Mouse (Mus musculus) liver, embryonic 14.5 days (tissue): Measurements from ENCODE around the gene Zfyve19. TPM values are rescaled to one million over a fixed set of nuclear protein-coding genes. Genes with fewer than 3 reads are reported as not detected.

Experiments
- ATAC-seq: fragments of 200-750 bp; cut with Nextera tagmentation; 2 replicates; pipeline ENCODE4 v1.8.0; 2017; ENCODE audit warnings: moderate number of reproducible peaks, mild to moderate bottlenecking, moderate library complexity; ENCODE audit not compliant: insufficient read depth
- DNase-seq, 3 experiments: peaks; one replicate each; pipeline ENCODE4 v3.0.0-alpha.2; 2012 to 2013; ENCODE audit warnings: low read depth in 3 of 3, low spot score in 3 of 3
- H3K27ac ChIP-seq: fragments of 300-500 bp; sonication (generic); 2 replicates; pipeline ENCODE4 v1.5.1; 2014; ENCODE audit warnings: moderate library complexity, mild to moderate bottlenecking, control low read depth, inconsistent platforms
- H3K27me3 ChIP-seq: fragments of 300-500 bp; sonication (generic); 2 replicates; pipeline ENCODE4 v1.6.1; 2014; ENCODE audit warnings: mild to moderate bottlenecking, low read length, moderate library complexity; ENCODE audit not compliant: control insufficient read depth, insufficient read depth
- H3K36me3 ChIP-seq: fragments of 300-500 bp; sonication (generic); replicated peaks from 2 replicates; pipeline ENCODE4 v1.6.1; 2014; ENCODE audit warnings: low read depth; ENCODE audit not compliant: control insufficient read depth, insufficient read depth
- H3K4me1 ChIP-seq, 2 experiments: fragments of 200-500 bp in 1 of 2; fragments of 300-500 bp in 1 of 2; sonication (generic) in 1 of 2; replicated peaks; 2 replicates each; pipeline ENCODE4 v1.6.1; 2012 to 2014; ENCODE audit warnings: antibody characterized with exemption in 1 of 2, inconsistent platforms in 1 of 2, low read length in 1 of 2; ENCODE audit not compliant: control insufficient read depth in 2 of 2, insufficient read depth in 2 of 2
- H3K4me2 ChIP-seq: fragments of 300-500 bp; sonication (generic); 2 replicates; pipeline ENCODE4 v1.6.1; 2014; ENCODE audit warnings: low read depth, mild to moderate bottlenecking, control low read depth, moderate library complexity
- H3K4me3 ChIP-seq, 2 experiments: fragments of 200-500 bp in 1 of 2; fragments of 300-500 bp in 1 of 2; sonication (generic) in 1 of 2; 2 replicates each; pipeline ENCODE4 v1.5.1; 2012 to 2014; ENCODE audit warnings: low read depth in 2 of 2, low read length in 2 of 2, mild to moderate bottlenecking in 2 of 2, control low read depth in 1 of 2, inconsistent platforms in 1 of 2, moderate library complexity in 1 of 2; ENCODE audit not compliant: insufficient read depth in 1 of 2
- H3K9ac ChIP-seq: fragments of 300-500 bp; sonication (generic); replicated peaks from 2 replicates; pipeline ENCODE4 v1.6.1; 2014; ENCODE audit warnings: mild to moderate bottlenecking, control low read depth, moderate library complexity
- H3K9me3 ChIP-seq: fragments of 300-500 bp; sonication (generic); 2 replicates; pipeline ENCODE4 v1.6.1; 2016; ENCODE audit warnings: low read length, mixed read lengths; ENCODE audit not compliant: control insufficient read depth
- CTCF ChIP-seq: IDR thresholded peaks from 2 replicates; pipeline ENCODE4 v1.5.1; 2016; ENCODE audit warnings: antibody characterized with exemption, low read depth, control low read depth
- EP300 ChIP-seq: IDR thresholded peaks from 2 replicates; pipeline ENCODE4 v1.6.1; 2016; ENCODE audit warnings: antibody characterized with exemption, low read depth
- WGBS: fragments of 180-500 bp; shearing (Covaris S2); extraction: QIAGEN DNeasy Blood & Tissue Kit; methylation state at CpG from one replicate; pipeline ENCODE4 v1.1.7; 2014; ENCODE audit not compliant: insufficient replicate concordance; 5-methylcytosine and 5-hydroxymethylcytosine counted together
- polyA plus RNA-seq, 2 experiments: library from polyadenylated mRNA; depleted of rRNA in 1 of 2; stranded (reverse) in 1 of 2; unstranded in 1 of 2; fragments of >200 nt; fragmentation: Nextera tagmentation in 1 of 2; extraction: Ambion mirVana in 1 of 2; gene quantifications; 2 replicates each; pipeline versions ENCODE4 v1.2.1 to v1.2.3; 2012 to 2014

The Zfyve19 gene
- polyA plus RNA-seq (2012; rRNA removed) (19.4 and 20.5 TPM in 2 replicates), polyA plus RNA-seq (2014; fragmentation: Nextera tagmentation; extraction: Ambion mirVana) (16.4 and 18.2 TPM in 2 replicates)

DNA sequence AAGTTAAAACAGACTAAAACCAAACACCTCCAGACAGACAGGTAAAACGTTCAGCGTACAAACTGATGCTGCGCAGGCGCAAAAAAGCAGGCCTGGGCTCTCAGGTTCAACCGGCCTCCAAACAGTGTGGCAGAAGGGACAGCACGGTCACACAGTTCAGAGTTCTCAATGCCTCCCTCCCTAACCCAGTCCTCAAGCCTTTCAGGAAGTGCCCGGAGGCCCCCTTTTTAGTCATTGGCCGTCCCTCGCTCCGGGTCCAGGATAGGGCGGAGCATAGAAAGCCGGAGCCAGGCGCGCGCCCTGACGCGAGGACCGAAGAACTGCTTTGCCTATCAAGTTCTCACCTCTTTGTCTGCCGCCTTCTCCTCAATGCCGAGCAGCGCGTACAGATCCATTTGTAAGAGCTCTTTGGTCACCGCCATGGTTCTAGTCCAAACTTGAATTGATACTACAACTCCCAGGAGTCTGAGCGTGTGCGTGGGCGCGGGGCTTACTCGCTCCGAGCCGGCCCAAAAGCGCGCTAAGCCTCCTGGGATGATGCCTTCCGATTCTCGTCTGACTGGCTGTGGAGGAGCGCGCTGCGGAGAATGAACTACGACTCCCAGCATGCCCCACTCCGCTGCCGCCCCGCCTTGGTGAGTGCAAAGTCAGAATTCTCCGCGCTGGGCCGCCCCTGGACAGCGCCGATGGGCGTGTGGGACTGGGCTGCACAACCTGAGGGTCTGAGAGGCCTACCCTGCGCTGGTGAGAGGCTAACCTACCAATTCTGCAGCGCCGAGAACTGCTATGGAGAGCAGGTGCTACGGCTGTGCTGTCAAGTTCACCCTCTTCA, at the start of gene Zfyve19, which contains the start of gene Dnajc17:
Gene Zfyve19, plus strand, starts transcription at position 274 of the 832 bp plus-strand sequence.
Gene Dnajc17, minus strand, starts transcription at position 452 of the 832 bp plus-strand sequence.
- TF ChIP-seq CTCF: no peak
- no peak for TF ChIP-seq EP300
- DNase-seq: peak; percentile 93 to 94 (median 94)
- peak within 1 kb of the TSS; percentile 72 for H3K4me2 ChIP-seq
- H3K36me3 ChIP-seq: no peaks in the 10 kb centered on the region; the same call in none of the 2 replicates
- H3K4me1 ChIP-seq: peaks cover 0 to 12% of the 10 kb centered on the region in 2 experiments; a peak in 2 of 4 replicates
- H3K9me3 ChIP-seq: no peaks in the 10 kb centered on the region
- H3K9ac ChIP-seq: peak within 1 kb of the TSS; percentile 87
- H3K27me3 ChIP-seq: no peaks in the 10 kb centered on the region
- ATAC-seq: peak; percentile 96
- peak within 1 kb of the TSS; percentile 83 for H3K27ac ChIP-seq
- H3K4me3 ChIP-seq: peak within 1 kb of the TSS; percentile 74 to 76
- under 1% methylated on average over 51 of the region's 51 CpGs for WGBS

DNA sequence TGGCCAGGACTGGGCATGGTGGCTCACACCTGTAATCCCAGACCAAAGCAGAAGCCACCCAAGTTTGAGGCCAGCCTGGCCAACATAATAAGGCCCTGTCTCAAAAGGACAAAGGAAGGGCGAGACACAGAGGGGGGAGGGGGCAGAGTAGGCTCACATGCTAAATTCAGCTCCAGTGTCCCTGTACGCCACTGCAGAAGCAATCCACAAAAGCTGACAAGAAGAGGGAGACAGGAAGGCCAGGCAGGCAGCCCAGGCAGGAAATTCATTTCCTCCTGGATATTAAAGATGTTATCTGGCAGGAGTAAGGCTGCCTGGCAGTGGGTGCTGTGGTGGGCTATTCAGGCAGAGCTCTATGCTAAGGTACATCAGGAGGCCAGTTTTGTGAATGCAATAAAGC, 47.2 kb upstream of the Zfyve19 start:
- no peak overlapping the region for H3K4me2 ChIP-seq
- H3K36me3 ChIP-seq: no peaks in the 10 kb centered on the region
- 47% methylated on average over 2 of the region's 2 CpGs for WGBS
- no peak overlapping the region for H3K9ac ChIP-seq
- TF ChIP-seq CTCF (no peak), EP300 (no peak)
- peaks cover 10 to 12% of the 10 kb centered on the region in 2 experiments for H3K4me1 ChIP-seq
- no peak overlapping the region for H3K27ac ChIP-seq
- DNase-seq (no peak), ATAC-seq (no peak)
- no peak overlapping the region for H3K4me3 ChIP-seq
- H3K9me3 ChIP-seq: no peaks in the 10 kb centered on the region
- no peaks in the 10 kb centered on the region for H3K27me3 ChIP-seq

DNA sequence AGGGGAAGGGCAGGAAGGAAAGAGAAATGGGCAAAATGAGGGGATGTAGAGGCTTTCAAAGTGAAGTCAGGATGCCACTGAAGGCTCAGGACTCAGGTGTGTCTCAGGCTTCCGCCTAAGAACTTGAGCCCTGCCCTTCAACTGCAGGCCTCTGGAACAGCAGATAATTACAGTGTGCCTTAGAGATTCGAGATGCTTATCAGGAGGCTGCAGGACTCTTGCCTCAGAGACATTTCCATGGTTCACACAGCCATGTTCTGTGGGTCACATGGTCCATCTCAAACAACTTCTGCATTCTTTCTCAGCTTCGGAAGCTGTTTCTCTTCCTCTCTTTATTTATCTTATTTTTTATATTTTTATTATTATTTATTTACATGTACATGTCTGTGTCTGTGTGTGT, 45.3 kb upstream of the Zfyve19 start:
- 15% methylated on average over 3 of the region's 3 CpGs for WGBS
- Histone ChIP-seq H3K4me3 (no peak overlapping the region), H3K27me3 (peaks cover 17% of the 10 kb centered on the region), H3K4me1 (peaks cover 13 to 15% of the 10 kb centered on the region in 2 experiments), H3K4me2 (no peak overlapping the region), H3K9me3 (no peaks in the 10 kb centered on the region), H3K36me3 (no peaks in the 10 kb centered on the region), H3K9ac (no peak overlapping the region), H3K27ac (no peak overlapping the region)
- TF ChIP-seq EP300 (peak; percentile 44; the same call in 1 of the 2 replicates), CTCF (no peak)
- peak in 2 of 3 experiments; percentile 44 to 55 for DNase-seq
- ATAC-seq: peak; percentile 38; the same call in 1 of the 2 replicates

DNA sequence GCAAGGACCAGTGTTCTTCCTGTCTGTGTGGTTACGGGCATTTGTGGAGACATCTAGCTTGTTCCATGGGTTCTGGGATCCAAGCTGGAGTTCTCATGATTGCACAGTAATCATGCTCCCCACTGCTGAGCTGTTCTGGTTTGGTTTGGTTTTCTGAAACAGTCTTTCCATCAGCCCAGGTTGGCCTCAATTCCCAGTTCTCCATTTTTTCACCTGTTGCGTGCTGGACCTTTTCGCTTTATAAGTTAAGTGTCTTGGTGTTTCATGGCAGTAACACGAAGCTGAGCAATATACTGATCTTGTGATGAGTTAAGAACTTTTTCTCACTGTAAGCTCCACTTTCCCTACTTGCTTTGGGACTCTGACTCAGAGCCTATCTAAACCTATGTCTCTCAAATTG, 44.4 kb upstream of the Zfyve19 start:
- no peak for TF ChIP-seq EP300
- no peak for TF ChIP-seq CTCF
- H3K27me3 ChIP-seq: peaks cover 23% of the 10 kb centered on the region

DNA sequence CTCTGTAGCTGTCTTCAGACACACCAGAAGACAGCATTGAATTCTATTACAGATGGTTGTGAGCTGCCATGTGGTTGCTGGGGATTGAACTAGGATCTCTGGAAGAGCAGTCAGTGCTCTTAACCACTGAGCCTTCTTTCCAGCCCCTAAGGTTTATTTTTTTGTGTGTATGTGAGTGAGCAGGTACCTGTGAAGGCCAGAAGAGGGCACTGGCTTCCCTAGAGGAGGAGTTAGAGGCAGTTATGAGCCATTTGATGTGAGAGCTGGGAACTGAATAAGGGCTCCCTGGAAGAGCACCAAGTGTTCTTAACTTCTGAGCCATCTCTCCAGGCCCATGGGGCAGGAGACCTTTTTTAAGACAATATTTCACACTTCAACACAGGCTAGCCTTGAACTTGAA, 43.0 kb upstream of the Zfyve19 start:
- Histone ChIP-seq H3K4me2 (no peak overlapping the region), H3K4me1 (peaks cover 13 to 15% of the 10 kb centered on the region in 2 experiments), H3K9ac (no peak overlapping the region), H3K27ac (no peak overlapping the region), H3K36me3 (no peaks in the 10 kb centered on the region), H3K27me3 (peaks cover 23% of the 10 kb centered on the region), H3K4me3 (no peak overlapping the region), H3K9me3 (no peaks in the 10 kb centered on the region)
- no peak for TF ChIP-seq EP300
- TF ChIP-seq CTCF: peak; percentile 19; the same call in 1 of the 2 replicates
- no peak for DNase-seq
- no peak for ATAC-seq

More for the DNA sequence above, 44.4 kb upstream of the Zfyve19 start:
- 80% methylated on average over 4 of the region's 4 CpGs for WGBS
- Histone ChIP-seq H3K4me1 (peaks cover 13 to 15% of the 10 kb centered on the region in 2 experiments), H3K36me3 (no peaks in the 10 kb centered on the region), H3K4me2 (no peak overlapping the region), H3K27ac (no peak overlapping the region), H3K9ac (no peak overlapping the region), H3K4me3 (no peak overlapping the region), H3K9me3 (no peaks in the 10 kb centered on the region)
- ATAC-seq (no peak), DNase-seq (no peak)
